Mouse (Mus musculus) CD4-positive helper T cell, adult 2 months (primary cell): ENCODE results near the gene Sncg.
"Not testable (repeated sequence)": the region's sequence is repeated elsewhere in the genome, so short reads cannot be mapped to it uniquely, and the experiment has no call there.

Experiments used
- DNase-seq: peaks from one replicate; pipeline ENCODE4 v3.0.0-alpha.2; 2012; ENCODE audit warnings: low read depth, missing footprints, low spot score

Gene Sncg

DNA sequence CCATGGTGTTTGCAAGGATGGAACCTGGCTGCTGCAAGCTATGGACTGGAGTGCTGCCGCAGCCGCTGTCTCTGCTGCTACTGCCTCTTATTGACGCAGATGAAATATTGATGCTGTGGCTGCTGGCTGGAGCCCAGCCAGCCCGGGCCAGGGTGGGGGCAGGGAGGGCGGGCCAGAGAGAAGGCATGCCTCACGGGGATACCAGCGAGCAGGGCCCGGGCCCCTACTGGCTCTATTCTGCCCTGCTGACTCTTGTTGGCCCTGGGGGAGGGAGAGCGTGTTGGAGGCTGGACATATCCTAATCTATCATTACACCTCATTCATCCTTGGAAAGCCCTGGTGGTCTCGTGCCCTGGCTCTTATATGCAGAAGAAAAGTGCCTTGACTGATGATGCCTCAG, at the start of gene Sncg:
Gene Sncg, minus strand, starts transcription at position 213 of the 400 bp plus-strand sequence.
- no peak for DNase-seq

DNA sequence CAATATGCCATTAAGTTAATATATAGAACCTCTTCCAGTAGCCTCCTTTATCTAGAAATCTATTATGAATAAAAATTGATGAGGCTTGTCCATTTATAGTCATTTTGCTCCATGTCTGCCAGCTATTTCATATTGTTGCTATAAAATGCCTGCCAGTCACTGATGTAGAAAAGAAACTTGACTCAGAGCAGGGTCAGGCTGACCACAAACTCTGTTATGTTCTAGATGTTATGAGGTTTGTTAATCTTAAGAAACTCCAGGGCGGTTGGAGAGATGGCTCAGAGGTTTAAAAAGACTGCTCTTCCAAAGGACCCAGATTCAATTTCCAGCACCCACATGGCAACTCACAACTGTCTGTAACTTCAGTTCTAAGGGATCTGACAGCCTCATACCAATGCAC, 46.5 kb upstream of the Sncg start:
- no peak for DNase-seq

DNA sequence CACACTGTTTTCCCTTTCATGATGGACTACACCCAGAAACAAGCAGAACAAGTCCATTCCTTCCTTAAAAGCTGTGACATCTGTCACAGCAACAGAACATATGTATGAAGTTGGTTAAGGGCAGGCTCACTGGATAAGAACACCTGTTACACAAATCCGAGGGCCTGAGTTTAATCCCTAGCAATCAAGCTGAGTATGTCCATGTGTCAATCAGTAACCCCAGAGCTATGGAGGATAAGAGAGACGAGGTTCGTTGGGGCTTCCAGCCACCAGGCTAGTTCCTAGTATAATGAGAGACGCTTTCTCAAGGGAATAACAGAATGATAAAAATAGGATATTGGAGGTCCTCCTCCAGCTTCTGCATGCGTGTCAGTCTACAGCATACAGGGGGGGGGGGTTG, 42.9 kb upstream of the Sncg start:
- DNase-seq: no peak

DNA sequence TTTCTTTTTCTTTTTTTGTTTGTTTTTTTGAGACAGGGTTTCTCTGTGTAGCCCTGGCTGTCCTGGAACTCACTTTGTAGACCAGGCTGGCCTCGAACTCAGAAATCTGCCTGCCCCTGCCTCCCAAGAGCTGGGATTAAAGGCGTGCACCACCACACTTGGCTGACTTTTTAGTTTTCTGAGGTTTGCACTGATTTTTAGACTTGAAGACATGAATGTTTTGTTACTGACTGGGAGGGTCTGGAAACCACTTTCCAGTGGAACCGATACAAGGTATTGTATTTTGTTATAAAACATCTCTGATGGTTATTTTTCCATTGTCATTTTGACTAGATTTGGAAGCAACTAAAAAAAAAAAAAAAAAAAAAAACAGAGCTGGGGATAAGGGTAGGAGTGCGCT, 42.4 kb upstream of the Sncg start:
- not testable (repeated sequence) for DNase-seq

DNA sequence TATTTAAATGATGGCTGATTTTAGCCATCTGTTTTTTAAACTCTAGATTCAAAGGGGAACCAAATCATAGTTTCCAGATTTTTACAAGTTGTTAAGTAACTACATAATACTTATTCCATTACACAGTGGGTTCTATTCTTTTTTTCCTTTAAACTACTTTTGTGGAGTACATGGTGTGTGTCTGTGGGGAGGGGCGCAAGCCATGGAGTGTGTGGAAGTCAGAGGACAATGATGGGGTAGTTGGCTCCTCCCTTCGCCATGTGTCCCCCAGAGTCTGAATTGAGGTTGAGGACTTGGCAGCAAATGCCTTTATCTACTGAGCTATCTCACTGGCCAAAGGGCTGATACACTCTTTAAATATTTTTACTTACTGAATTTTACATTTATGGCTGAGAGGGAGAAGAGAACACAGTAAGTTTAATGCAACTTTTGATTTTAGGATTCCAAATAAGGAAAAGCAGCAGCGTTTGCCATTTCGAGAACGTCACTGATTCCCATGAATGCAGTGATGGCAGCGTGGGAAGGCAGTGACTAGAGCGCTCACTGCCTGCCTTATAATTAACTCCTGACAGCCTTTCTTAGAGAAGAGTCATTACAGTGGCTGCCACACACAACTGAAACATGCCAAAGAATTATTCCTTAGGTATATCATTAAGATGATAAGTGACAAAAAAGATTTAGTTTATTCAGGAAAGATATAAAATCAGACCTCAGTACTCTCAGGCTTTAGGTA, 37.7 kb upstream of the Sncg start:
- no peak for DNase-seq

DNA sequence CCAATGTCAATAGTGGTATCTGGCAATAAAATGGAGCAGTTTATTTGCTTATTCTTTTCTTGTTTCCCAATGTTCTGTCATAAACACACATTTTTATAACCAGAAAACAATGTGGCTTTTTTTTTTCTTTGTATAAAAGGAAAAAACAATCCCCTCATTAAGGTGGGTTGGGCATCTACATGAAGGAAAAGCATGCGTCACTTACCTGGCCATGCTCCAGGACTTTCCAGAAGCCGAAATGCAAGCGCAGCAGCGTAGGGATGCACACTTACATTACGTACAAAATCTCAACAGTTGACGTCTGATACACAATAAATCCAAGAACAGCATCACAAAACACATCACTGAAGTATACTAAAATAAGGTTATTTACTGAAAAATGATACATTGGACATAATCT, 36.1 kb upstream of the Sncg start:
- DNase-seq: no peak

DNA sequence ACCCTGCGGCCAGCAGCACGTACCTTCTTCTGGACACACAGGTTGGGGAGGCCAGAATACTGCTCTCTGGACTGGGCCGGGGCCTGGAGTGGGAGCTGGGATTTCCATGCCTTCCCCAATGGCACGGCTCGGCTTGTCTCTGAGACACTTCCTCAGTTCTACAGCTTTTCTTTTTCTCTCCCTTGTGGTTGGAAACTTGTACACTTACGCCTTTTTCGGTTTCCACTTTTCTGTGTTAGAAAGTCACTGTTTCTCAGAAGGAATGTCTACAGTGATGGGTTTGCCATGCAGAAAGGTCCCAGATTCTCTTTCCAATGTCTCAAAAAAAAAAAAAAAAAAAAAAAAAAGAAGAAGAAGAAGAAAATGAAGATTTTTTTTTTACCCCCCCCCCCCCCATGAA, 28.8 kb upstream of the Sncg start:
- no peak for DNase-seq

DNA sequence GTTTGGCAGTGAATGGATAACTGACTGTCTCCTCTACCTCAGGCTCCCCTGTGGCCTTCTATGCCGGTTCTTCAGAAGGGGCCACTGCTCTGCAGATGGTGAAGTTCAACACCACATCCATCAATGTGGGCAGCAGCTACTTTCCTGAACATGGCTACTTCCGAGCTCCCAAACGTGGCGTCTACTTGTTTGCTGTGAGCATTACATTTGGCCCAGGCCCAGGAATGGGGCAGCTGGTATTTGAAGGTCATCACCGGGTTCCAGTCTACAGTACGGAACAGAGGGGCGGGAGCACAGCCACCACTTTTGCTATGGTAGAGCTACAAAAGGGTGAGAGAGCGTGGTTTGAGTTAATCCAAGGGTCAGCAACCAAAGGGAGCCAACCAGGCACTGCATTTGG, 28.3 kb upstream of the Sncg start:
- no peak for DNase-seq

DNA sequence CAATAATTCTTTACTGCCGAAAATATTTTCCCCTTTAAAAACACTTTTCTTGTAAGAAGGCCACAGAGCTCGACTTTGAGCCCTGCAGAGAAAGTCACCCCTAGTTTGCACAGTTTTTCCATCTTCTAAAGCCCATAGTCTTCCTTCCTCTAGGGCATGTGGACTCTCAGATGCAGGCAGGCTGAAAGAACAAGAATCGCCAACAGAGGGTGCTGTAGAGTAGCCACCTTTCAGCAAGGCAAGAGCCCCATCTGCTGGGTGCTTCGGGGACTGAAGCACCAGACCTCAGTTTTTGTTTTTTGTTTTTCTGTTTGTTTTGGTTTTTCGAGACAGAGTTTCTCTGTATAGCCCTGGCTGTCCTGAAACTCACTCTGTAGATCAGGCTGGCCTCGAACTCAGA, 26.5 kb upstream of the Sncg start:
- peak; percentile 76 for DNase-seq

DNA sequence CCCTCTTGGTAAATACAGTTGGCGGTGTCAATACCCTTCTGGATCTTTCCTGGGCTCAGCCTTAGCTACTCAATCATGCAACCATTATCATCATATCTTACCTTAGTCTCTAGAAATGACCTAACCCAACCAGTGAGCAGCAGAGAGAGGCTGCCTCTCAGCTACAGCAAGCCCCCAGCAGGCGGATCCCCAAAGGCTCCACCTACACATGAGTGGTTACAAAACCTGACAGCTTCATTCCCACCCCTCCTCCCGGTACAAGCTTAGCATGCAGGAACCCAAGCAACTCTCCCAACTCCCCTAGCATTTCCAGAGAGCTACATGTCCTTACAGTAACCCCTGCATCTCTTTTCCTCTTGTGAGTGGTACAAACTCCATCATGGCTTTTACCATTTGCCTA, 25.4 kb upstream of the Sncg start:
- DNase-seq: no peak

DNA sequence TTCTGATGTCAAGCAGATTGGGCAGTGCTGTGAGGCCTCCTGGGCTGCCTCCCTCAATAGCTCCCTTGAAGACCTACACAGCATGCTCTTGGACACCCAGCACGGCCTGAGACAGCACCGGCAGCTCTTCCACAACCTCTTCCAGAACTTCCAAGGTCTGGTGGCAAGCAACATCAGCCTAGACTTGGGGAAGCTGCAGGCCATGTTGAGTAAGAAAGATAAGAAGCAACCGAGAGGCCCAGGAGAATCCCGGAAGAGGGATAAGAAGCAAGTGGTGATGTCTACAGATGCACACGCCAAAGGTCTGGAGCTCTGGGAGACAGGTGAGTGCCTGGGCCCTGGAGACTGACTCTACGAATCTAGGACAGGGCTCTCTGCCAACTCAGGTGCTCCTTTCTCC, 24.7 kb upstream of the Sncg start:
- DNase-seq: no peak

DNA sequence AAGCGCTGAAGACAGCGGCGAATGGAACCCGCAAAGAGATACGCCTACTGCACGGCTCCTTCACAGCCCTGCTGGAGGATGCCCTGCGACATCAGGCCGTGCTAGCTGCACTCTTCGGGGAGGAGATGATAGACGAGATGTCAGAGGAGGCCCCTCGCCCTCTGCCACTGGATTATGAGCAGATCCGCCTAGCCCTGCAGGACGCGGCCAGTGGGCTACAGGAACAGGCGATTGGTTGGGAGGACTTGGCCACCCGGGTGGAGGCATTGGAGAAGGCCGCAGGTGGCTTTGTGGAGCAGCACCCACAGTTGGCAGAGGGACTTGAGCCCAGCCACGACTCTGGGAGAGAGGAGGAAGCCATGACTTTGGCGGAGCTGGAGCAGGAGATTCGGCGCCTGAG, 24.3 kb upstream of the Sncg start:
- no peak for DNase-seq

DNA sequence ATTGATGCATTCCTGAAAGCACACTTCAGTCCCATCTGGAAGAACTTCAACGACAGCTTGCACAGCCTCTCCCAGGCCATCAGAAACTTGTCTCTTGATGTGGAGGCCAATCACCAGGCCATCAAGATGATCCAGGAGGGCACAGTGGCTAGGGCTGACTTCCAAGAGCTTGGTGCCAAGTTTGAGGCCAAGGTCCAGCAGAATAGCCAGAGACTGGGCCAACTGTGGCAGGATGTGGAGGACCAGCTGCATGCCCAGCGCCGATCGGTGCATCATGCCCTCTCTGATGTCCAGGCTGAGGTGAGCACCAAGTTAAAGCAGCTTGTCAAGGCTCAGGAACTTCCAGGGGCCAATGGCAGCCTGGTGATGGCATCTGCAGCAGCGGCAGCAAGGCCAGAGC, 23.3 kb upstream of the Sncg start:
- DNase-seq: no peak

DNA sequence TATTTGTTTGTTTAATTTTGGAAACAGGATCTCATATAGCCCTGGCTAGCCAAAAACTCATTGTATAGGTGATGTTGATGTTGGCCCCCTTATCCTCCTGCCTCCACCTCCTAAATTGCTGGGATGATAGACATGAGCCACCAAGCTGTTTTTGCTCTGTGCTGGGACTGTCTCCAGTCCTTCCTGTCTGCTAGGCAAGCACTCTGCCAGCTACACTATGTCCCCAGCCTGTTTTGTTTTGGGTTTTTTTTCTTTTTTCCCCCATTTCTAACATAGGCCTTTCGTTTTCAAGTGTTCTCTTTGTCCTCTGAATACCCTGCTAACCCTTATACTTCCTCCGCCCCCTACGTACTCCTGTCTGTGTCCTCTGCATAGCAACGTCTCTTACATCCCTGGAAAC, 18.7 kb upstream of the Sncg start:
- no peak for DNase-seq

DNA sequence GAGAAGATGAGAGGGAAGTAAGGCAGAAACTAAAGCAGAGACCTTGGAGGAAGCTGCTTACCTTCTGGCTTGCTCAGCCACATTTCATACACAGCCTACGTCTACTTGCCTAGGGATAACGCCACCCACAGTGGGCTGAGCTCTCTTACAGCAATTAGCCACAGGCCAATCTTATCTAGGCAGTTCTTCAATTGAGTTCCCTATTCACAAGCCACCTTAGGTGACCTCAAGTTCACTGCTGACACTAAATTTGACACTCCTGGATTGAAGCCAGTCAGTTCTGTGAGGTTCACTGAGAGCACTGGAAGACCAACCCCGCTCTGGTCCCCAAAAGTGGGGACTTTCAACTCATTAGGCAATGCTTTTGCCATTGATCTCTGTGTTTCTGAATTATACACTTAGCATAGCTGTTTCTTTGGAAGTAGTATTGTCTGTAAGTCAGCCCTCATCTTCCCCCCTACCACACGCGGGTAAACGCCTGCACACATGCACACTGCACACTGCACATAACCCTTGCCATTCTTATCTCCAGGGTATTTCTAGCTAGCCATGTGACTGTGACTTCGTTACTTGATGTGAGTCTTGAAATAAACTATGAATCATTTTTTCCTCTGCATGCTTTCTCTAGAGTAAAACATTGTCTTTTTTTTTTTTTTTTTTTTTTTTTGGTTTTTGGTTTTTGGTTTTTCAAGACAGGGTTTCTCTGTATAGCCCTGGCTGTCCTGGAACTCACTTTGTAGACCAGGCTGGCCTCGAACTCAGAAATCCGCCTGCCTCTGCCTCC, 8.5 kb upstream of the Sncg start:
- no peak for DNase-seq

DNA sequence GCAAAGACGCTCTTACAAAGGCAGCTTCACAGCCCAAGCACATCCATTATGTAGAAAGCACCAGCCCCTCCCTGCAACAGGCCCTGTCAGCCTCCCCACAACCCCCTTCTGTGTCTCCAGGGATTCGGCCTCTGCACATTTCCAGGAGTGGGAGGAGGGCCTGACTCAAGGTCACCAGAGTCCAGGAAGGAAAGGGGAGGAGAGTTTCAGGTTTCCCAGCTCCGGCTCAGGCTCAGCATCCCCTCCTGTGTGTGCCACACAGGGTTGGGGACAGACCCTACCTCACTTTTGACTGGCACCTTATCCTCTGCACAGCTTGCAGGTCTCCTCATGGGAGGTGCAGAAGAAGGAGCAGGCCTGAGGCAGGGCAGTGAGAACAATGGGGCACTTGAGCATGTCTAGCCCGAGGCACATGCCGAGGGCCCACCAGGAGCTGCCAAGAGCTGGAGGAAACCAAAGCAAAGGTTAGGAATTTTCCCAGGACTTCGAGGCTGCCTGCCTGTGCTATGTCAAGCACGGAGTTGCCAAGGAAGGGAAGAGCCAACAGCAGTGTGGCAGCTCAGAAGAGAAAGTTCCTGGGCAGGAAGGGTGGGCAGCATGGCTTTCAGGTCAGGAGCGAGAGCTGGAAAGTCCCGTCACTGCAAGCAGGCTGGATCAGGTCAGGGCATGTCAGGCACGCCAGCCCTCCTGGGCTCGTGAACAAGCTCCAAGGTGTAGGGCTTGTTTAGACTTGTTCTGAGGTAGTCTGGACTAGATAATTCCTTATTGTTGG, 4.2 kb upstream of the Sncg start:
- DNase-seq: no peak

DNA sequence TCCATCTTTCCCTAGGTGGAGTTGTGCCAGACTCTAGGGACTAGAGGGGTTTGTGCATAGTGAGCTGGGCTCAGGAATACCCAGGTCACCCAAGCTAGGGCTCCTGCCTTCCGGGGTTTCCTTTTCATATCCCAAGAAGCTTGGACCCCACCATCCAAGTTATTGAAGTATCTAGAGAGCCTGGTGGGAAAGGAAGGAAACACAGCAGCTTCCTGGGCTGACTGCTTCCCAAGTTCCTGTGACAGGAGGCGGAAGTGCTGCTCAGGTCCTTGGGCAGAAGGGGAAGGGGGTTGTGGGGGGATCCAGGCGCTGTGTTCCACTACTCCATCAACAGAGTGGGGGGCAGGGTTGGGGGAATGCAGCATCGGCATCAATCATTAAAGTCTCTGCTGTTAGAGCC, 2.5 kb upstream of the Sncg start:
- DNase-seq: no peak

DNA sequence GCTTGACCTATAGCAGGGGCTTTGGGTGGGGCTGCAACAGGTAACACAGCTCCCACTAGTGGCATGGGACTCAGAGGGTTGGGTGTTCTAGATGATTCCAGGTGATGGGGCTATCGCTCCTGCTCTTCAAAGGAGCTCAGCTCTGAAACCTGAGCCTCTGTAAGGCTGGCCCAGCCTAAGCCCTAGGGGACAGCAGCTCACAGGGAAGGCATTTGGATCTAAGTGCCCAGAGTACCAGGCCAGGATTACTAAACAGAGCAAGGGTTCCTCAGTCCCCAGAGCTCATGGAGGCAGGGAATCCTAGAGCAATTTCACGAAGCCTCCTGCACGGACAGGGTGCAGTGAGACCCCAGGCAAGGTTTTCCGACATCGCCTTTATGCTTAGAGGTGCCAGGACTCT, 1.4 kb upstream of the Sncg start:
- DNase-seq: no peak

DNA sequence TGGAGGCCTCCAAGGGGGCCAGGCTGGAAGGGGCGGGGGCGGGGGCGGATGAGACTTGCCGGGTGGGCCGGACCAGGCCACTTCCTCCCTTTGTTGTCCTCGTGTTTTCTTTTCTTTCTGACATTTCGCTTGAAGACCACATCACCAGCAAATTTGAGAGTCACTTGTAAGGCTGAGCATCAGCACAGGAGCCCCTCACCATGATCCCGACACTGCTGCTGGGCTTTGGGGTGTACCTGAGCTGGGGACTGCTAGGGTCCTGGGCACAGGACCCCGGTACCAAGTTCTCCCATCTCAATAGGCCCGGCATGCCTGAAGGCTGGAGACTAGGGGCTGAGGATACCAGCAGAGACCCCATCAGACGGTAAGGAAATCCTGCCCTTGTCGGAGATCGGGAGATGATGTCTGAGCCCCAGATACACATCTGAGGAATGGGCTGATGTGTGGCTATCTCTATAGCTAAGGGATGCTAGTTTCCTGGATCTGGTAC, 871 bp upstream of the Sncg start, which contains the start of gene Mmrn2:
Gene Mmrn2, plus strand, starts transcription at position 51 of the 490 bp plus-strand sequence.
- DNase-seq: no peak

DNA sequence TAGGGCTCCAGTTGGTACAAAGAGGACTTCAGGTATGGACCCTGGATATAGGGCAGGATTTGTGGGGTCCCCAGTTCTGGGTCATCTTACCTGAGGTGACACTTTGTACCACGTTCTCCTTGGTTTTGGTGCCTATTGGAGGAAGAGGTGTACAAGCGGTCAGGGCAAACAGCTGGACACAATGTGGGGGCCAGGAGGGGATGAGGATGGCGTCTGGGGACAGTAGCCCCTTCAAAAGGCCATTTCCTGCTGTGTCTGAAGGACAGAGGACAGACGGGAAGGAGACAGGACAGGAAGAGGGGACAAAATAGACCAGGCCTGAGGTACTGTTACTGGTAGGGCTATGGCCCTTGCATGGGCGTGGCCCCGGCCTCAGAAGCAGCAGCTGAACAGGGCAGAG, 1.0 kb downstream of the Sncg start:
- no peak for DNase-seq

DNA sequence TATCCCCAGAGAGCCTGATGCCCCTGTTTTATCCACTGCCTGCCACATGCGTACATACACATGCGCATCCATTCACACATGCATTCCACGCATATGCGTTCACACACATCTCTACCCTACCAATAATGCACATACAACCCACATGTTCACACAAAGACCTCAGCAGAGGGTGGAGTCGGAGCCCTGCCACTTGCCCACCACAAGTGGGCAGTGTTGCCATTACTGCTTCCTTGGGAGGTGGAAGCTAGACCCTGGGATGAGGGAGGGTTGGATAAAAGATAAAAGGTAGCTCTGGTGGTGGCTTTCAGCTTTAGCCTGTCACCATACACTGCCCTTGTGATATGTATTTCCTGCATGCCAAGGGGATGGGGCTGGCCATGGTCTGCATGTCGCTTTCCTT, 1.9 kb downstream of the Sncg start:
- no peak for DNase-seq

DNA sequence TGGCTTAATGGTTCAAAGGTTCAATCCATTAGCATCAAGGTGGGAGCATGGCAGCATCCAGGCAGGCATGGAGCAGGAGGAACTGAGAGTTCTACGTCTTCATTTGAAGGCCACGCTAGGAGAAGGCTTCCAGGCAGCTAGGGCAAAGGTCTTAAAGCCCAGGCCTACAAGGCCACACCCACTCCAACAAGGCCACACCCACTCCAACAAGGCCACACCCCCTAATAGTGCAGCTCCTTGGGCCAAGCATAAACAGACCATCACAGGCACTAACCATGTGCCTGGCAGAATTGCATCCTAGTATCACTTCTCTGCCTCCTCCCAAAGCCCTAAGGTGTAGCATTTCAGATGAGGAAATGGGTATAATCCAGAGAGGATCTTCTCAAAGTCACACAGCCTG, 2.8 kb downstream of the Sncg start:
- no peak for DNase-seq
